Mouse (Mus musculus) embryo, embryonic 11.5 days (tissue): ENCODE data around the gene Zic5.

Experiments used
- DNase-seq: peaks from one replicate; pipeline ENCODE4 v3.0.0-alpha.2; 2012; ENCODE audit warnings: low read depth, low spot score

Zic5 gene

GRCm38 (mm10) chr14:122464763-122465741, at the start of gene Zic5:
Gene Zic5, minus strand, starts transcription at chr14:122465677.
- DNase-seq: no peak

DNA sequence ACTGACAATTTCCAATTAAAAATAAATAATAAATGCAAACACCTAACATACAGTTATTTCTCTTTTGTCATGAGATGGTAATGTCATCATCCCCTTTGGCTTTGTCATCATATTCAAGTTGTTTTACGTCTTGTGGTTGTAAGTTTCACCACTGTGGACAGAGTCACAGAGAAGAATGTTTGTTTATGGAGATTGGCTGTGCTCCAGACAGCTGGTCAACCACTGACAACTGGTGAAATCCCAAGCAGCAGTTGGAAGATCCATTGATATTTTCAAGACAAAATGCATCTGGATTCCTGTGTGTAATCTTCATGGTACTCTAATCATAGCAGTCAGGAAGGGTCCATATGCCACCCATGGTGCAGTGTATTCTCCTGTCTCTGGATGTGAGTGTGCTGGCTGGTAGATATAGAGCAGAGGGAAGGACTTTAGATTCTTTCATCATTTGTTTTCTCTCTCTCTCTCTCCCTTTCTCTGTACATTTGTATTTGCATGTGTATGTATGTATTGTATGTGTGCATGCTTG, 48.1 kb upstream of the Zic5 start:
- DNase-seq: no peak

DNA sequence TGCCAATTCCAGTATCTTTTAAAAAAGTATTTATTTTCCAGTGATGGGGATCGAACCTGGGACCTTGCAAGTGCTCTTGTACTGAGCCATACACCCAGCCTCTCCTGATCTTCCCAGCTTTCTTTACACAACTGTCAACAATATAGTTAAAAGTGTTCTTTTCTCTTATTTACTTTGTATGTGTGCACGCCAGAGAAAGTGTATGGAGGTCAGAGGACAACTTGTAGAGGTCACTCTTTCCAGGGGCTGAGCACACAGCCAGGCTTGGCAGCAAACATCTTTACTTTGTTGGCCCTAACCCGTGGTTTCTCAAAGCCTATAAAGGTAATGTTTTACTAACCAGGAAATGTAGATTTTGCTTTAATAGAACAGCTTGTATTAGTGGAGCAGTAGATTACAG, 46.0 kb upstream of the Zic5 start:
- DNase-seq: no peak

DNA sequence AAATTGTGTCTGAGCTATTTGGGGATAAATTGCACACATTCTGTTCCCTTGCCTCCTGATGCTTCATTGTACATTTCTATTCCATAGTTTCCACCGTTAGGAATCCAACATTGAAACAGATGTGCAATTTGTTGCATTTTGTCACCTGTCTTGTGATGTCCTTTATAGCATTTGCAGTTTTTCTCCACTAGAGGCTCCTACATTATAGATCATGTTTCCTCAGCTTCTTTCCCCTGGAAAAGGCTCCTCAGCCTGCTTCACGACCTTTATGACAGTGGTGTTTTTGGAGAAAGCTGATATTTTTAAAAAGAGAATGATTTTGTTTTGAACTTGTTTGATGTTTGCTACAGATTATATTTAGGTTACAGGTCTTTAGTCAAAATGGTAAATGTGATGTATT, 43.6 kb upstream of the Zic5 start:
- no peak for DNase-seq

DNA sequence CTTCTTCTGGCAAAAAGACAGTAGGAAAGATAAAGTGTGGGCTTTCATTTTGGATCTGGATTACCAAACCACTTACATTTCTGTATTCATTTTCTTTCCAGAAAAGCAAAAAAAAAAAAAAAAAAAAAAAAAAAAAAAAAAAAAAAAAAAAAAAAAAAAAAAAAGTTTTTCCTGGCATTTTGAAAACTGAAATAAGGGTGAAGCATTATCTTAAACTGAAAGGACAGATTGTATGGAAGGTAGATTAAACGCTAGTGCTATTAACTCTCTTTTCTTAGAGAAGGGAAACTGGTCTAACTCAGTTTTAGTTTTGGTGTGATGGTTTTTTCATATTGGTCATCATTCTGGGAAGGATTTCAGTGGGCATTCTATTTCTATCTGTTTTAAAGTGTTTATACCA, 26.5 kb upstream of the Zic5 start:
- no peak for DNase-seq

GRCm38 (mm10) chr14:122491521-122491920, 26.0 kb upstream of the Zic5 start:
- no peak for DNase-seq

DNA sequence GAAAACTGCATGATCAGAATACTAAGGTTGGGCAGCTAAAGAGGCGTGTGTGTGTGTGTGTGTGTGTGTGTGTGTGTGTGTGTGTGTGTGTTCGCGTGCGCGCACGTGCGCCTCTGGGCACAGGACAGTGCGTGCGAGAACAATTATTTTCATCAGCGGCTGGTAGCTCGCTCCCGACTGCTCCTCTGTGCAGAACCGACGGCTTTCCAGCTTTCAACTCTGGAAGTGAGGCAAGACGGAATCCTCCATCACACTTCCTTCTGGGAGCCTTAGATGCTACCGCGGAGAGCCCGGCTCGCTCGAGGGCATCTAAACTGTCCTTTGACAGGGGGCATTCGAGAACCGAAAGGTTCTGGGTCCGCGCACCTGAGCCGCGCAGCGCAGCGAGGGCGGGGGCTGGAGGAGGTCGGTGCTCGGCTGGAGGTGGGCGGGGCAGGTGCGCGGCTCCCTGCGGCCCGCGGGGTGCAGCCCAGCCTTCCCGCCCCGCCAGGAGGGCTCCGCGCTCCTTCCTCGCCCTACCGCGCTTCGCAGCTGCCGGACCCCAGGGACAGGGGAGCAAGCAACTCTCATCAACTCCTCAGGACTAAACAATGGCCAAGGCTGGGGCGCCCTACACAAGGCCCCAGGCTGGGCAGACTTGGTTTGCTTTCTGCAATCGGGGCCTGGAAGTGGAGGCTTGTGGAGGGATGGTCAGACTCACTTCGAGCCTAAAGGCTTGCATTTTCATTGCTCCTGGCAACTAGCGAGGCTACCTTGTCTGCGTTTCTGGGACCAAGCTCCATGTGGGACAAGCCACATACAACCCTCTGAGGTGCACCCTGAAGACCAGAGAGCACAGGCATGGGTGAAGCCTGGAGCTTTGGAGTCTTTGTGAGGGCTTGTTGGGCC, 25.2 kb upstream of the Zic5 start, which contains the start of gene Gm10837:
Gm10837 (plus strand) TSS at position 146 of the 888 bp plus-strand sequence.
- DNase-seq: no peak

DNA sequence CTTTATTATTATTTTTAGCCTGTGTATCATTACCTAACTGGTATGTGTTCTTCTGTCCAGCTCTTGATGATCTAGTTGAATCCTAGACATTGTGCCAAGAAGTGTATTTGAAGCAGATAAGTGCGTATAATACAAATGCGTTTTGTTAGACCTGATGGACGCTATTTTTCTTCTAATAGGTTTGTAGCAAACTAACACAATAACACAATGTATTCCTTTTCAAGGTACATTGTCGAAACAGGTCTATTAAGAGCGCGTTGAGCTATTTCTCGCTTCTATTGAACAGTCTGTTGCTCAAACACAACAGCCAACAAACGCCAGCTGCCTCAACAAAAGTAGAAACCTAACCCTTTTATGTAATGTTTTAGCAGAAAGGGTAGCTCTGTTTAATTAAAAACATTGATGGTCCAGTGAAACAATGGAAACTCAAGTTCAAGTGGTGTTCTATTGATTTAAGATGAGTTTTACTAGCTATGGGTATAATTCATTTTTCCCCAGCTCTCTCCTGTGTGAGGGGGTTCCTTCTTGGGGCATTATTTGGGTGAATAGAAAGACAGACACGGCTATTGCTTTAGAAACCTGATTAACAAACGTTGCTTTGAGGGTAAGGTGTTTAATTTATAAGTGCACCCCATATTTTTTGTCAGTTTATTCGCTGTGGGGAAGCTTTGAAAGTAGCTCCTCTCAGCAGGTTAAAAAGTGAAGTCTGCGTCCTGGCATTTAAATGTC, 24.4 kb upstream of the Zic5 start:
- DNase-seq: no peak

DNA sequence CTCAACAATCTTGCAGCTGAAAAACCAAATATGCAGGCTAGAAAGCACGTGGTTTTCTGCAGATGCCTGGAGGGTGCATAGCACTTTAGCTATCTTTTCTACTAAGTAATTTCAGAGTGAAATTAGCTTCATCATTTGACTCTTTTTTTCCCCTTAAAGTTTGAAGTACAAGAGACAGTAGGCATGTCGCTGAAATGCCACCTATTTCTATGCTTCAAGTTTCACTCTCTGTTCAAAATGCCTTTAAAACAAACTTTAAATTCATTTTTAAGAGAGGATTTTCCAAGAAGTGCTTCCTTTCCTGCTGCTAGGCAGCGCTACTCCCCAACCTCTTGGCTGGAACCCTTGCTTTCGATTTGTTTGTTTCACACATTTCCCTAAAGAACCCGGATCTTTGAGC, 23.6 kb upstream of the Zic5 start:
- DNase-seq: no peak

DNA sequence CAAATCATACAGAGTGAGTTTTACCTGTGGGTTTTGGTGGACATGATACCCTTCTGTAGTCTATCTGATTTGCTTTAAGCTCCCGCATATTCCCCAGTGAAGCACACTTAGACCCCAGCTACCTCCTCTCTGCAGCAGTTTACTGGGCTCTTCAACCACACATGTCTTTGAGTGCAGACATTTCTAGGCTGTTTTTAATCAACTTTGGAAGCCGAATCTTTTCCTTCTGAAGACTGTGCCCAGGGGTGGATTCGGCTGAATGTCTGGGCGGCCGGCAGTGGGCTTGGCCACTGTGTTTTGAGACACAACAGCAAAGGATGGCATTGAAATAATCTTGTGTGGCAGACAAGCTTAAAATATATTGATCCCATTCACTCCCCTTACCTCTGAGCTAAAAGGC, 21.9 kb upstream of the Zic5 start:
- DNase-seq: no peak

- DNase-seq: no peak
Observed at GRCm38 (mm10) chr14:122486611-122487010, 21.1 kb upstream of the Zic5 start.

DNA sequence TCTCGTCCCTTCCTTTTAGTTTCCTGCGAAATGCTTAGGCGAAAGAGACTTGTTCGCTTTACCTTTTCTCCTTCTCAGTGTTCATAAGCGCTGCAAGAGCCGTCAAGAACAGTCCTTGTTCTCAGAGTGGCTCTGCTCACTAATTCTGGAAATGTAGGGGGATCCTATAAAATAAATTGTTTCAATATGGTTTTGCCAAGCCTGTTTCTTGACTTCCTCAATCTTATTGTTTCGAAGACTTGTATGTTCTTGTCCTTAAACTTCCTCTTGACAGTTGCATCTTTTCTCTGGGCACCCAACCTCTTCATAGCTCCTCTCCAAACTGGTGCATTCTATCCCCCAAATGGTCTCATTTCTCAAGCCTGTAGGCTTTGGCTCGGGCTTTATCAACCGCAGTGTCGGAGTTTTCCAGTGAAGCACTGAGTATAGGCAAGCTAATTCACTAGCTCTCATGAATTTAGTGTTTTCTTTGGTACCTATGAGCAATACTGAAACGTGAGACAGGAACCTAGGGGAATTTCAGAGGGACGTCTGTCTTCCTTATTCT, 20.2 kb upstream of the Zic5 start:
- DNase-seq: no peak

GRCm38 (mm10) chr14:122484844-122485551, 19.5 kb upstream of the Zic5 start:
- no peak for DNase-seq

- DNase-seq: no peak
Observed at GRCm38 (mm10) chr14:122484458-122484843, 19.0 kb upstream of the Zic5 start.

- no peak for DNase-seq
Observed at GRCm38 (mm10) chr14:122483556-122484421, 18.3 kb upstream of the Zic5 start.

GRCm38 (mm10) chr14:122483024-122483385, 17.5 kb upstream of the Zic5 start:
- no peak for DNase-seq

DNA sequence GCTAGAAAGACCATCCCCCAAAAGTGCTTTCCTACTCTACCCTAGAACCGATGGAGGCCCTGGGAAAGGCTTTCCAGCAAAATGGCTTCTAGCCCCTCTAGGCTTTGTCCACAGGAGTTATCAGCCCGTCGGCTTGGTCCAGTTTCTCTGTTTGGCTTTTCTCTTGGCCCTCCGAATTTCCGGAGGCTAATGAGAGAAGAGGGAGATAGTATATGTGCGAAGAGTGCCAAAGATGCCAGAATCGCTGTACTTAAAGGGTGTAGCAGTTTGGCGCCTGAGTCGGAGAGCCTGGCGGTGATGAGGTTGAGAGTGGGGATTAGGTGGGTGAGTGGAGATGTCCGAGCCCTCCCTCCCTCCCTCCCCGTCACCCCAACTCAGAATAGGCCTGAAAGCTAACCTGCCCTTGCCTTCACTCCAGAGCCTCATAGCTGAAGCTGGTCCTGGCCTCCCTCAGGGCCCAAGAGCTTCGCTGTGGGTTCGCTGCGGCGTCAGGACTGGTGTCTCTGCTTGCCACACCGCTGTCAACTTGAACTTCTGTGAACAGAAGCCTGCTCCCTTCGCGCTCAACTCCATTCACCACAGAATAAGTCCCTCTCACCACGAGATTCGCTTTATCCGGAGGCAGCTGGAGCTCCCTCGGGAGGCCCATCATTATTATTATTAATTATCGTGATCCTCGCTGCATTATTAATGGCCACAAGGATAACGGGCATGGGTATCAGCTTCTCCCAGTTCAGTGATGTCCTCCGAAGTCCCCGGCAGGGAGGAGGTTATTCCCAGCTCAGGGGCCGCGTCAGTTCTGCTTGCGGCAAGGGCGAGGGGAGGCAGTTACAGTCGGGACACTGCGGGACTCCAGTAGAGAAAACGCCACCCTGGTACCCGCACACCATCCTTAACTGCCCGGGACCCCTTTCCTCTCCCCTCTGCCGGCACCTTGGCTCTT, 16.9 kb upstream of the Zic5 start:
- DNase-seq: no peak

- DNase-seq: no peak
Observed at GRCm38 (mm10) chr14:122481181-122481580, 15.7 kb upstream of the Zic5 start.
